Mouse (Mus musculus) intestine, embryonic 14.5 days (tissue): Measurements from ENCODE around the gene Jagn1. TPM values are rescaled to one million over a fixed set of nuclear protein-coding genes. Genes with fewer than 3 reads are reported as not detected.

Source experiments
- ATAC-seq: fragments of 200-750 bp; cut with Nextera tagmentation; replicated peaks from 2 replicates; pipeline ENCODE4 v1.8.0; 2017; ENCODE audit warnings: low read depth, moderate number of reproducible peaks, moderate TSS enrichment, moderate library complexity; ENCODE audit not compliant: low FRiP score, low TSS enrichment
- DNase-seq: peaks from one replicate; pipeline ENCODE4 v3.0.0-alpha.2; 2018; ENCODE audit warnings: low spot score
- H3K27ac ChIP-seq: fragments of 300-500 bp; sonication (generic); 2 replicates; pipeline ENCODE4 v1.5.1; 2014; ENCODE audit warnings: low read depth, mild to moderate bottlenecking, control low read depth
- H3K27me3 ChIP-seq: fragments of 300-500 bp; sonication (generic); replicated peaks from 2 replicates; pipeline ENCODE4 v1.6.1; 2014; ENCODE audit warnings: low read length, control low read depth; ENCODE audit not compliant: control insufficient read depth, insufficient read depth
- H3K36me3 ChIP-seq: fragments of 300-500 bp; sonication (generic); 2 replicates; pipeline ENCODE4 v1.6.1; 2014; ENCODE audit warnings: low read length, control low read depth; ENCODE audit not compliant: control insufficient read depth, insufficient read depth
- H3K4me1 ChIP-seq: fragments of 300-500 bp; sonication (generic); replicated peaks from 2 replicates; pipeline ENCODE4 v1.6.1; 2014; ENCODE audit warnings: low read length, control low read depth, mixed read lengths; ENCODE audit not compliant: control insufficient read depth, insufficient read depth
- H3K4me2 ChIP-seq: fragments of 300-500 bp; sonication (generic); 2 replicates; pipeline ENCODE4 v1.6.1; 2014; ENCODE audit warnings: low read length
- H3K4me3 ChIP-seq: fragments of 300-500 bp; sonication (generic); 2 replicates; pipeline ENCODE4 v1.5.1; 2014; ENCODE audit warnings: low read depth, low read length, control low read depth, mixed read lengths
- H3K9ac ChIP-seq: fragments of 300-500 bp; sonication (generic); 2 replicates; pipeline ENCODE4 v1.6.1; 2014; ENCODE audit warnings: mild to moderate bottlenecking, low read length
- H3K9me3 ChIP-seq: fragments of 300-500 bp; sonication (generic); 2 replicates; pipeline ENCODE4 v1.6.1; 2016; ENCODE audit warnings: low read length, control low read depth; ENCODE audit not compliant: control insufficient read depth
- WGBS: fragments of 180-500 bp; shearing (Covaris S2); extraction: QIAGEN DNeasy Blood & Tissue Kit; methylation state at CpG from one replicate; pipeline ENCODE4 v1.1.7; 2014; 5-methylcytosine and 5-hydroxymethylcytosine counted together
- polyA plus RNA-seq: library from polyadenylated mRNA; unstranded; fragments of >200 nt; fragmentation: Nextera tagmentation; extraction: Ambion mirVana; gene quantifications from 2 replicates; pipeline ENCODE4 v1.2.1, GENCODE M21; 2014

The Jagn1 gene
- polyA plus RNA-seq, 1 experiment from 2014 or later: 80.0 TPM

DNA sequence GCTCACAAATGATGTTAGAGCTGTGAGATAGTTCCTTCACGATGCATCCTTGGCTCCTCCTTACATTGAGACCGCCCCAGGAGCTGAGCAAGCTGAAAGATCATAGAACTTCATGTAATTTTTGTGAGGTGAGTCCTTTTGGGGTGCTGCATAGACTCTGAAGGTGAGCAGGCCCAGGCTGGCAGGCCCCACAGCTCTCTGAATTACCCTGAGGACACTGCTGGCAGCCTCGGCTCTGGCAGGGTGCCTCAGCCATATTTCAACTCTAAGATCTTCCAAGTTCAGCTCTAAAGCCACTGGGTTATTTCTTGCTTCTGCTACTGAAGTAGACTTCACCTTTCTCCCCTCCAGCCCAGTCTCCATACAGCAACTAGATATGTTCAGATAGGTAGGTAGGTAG is 1.7 kb upstream of the Jagn1 start:
- Histone ChIP-seq H3K4me1 (peaks cover 7% of the 10 kb centered on the region), H3K36me3 (no peaks in the 10 kb centered on the region), H3K9ac (no peak overlapping the region), H3K27me3 (no peaks in the 10 kb centered on the region), H3K27ac (no peak overlapping the region), H3K9me3 (no peaks in the 10 kb centered on the region), H3K4me3 (no peak overlapping the region), H3K4me2 (no peak overlapping the region)
- no peak for DNase-seq
- 81% methylated on average over 3 of the region's 3 CpGs for WGBS
- no peak for ATAC-seq

GRCm38 (mm10) chr6:113441147-113441680 is 1.2 kb upstream of the Jagn1 start:
- no peak for ATAC-seq
- 53% methylated on average over 7 of the region's 7 CpGs for WGBS

DNA sequence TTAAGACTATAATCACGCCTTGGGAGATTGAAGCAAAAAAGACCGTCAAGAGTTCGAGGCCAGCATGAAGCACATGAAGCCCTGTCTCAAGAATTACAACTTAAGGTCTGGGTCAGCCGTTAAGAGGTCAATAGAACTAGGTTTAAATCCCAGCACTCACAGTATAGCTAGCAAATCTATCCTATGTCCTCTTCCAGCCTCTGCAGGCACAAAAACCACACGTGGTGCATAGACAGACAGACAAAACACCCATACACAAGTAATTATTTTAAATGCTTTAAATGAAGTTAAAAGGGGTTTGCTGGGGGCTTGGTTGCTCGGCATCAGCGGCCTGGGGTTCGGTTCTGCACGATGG is 305 bp upstream of the Jagn1 start:
- peak overlapping the region; percentile 92 for H3K4me2 ChIP-seq
- peaks cover 5% of the 10 kb centered on the region for H3K36me3 ChIP-seq
- WGBS: 40% methylated on average over 9 of the region's 9 CpGs
- peaks cover 7% of the 10 kb centered on the region for H3K4me1 ChIP-seq
- H3K9ac ChIP-seq: peak overlapping the region; percentile 96
- 0 out of 2 replicates have a peak overlapping the region, but pooled peaks have one; percentile 59 for H3K27ac ChIP-seq
- peak overlapping the region; percentile 96 for H3K4me3 ChIP-seq
- H3K9me3 ChIP-seq: no peaks in the 10 kb centered on the region
- DNase-seq: no peak
- peak; percentile 10; the same call in 1 of the 2 replicates for ATAC-seq
- H3K27me3 ChIP-seq: no peaks in the 10 kb centered on the region

More at GRCm38 (mm10) chr6:113441147-113441680, 1.2 kb upstream of the Jagn1 start:
- Histone ChIP-seq H3K27me3 (no peaks in the 10 kb centered on the region), H3K9ac (no peak overlapping the region), H3K36me3 (no peaks in the 10 kb centered on the region), H3K4me2 (no peak overlapping the region), H3K4me1 (peaks cover 7% of the 10 kb centered on the region), H3K4me3 (no peak overlapping the region), H3K9me3 (no peaks in the 10 kb centered on the region), H3K27ac (no peak overlapping the region)
- peak; percentile 92 for DNase-seq

DNA sequence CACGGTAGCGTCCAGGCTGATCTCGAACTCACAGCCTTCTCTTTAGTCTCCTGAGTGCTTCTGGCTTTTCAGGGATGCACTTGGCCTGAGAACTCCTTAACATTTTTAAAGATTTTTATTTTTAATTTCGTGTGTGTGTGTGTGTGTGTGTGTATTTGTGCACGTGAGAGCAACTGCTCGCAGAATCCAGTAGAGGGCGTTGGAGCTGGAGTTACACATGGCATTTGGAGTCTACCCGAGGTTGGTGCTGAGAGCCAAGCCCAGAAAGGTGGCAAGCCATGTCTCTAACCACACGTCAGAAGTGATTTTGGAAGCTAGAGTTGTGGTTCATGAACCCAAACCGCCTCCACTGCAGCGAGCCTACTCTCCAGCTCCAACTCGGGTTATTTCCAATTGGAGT is 722 bp downstream of the Jagn1 start:
- Histone ChIP-seq H3K27ac (0 out of 2 replicates have a peak overlapping the region, but pooled peaks have one; percentile 59), H3K36me3 (peaks cover 15% of the 10 kb centered on the region), H3K27me3 (no peaks in the 10 kb centered on the region), H3K4me3 (peak overlapping the region; percentile 96), H3K4me1 (peaks cover 7% of the 10 kb centered on the region), H3K4me2 (peak overlapping the region; percentile 92), H3K9me3 (no peaks in the 10 kb centered on the region), H3K9ac (peak overlapping the region; percentile 96)
- ATAC-seq: no peak
- DNase-seq: no peak
- WGBS: 49% methylated on average over 12 of the region's 12 CpGs

DNA sequence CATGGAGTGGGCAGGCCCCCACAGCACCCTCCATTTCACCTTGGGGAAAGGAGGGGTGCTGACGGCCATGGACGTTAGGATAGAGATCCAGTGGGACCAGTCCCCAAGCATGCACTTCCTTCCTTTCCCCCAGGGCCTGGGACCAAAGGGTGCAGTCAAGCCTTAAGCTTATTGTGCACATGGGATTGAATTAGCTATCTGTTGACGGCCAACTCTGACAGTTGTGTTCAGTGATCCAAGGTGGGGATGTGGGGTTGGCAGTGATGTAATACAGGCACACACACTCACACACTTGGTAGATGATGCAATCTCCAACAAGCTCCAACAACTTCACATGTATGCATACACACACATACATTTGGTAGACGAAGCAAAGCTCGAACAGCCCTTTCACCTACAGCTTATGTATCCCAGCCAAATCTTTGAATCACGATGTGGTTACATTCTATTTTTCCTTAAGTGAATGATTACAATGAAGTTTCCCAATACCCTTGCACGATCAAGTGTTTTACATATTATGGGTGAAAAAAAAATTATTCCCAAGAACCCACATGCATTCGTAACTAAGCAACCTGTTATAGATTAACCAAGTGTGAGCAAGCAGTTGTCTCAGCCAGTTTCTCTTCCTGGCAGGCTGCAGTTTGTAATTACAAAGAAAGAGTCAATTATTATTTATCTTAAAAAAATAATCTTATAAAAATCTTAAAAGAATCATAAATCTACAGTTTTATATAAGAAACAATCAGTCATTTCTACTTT is 2.0 kb downstream of the Jagn1 start:
- Histone ChIP-seq H3K9ac (no peak overlapping the region), H3K9me3 (no peaks in the 10 kb centered on the region), H3K36me3 (peaks cover 25% of the 10 kb centered on the region), H3K4me3 (no peak overlapping the region), H3K4me1 (peaks cover 7% of the 10 kb centered on the region), H3K27me3 (no peaks in the 10 kb centered on the region), H3K27ac (no peak overlapping the region), H3K4me2 (no peak overlapping the region)
- ATAC-seq (no peak), DNase-seq (no peak)
- 79% methylated on average over 6 of the region's 8 CpGs for WGBS

GRCm38 (mm10) chr6:113447639-113448038 is 5.3 kb downstream of the Jagn1 start:
- no peak for DNase-seq
- H3K9me3 ChIP-seq: no peaks in the 10 kb centered on the region
- peaks cover 25% of the 10 kb centered on the region for H3K36me3 ChIP-seq
- peaks cover 7% of the 10 kb centered on the region for H3K4me1 ChIP-seq
- H3K4me2 ChIP-seq: no peak overlapping the region
- WGBS: 88% methylated on average over 4 of the region's 4 CpGs
- H3K9ac ChIP-seq: no peak overlapping the region
- H3K27me3 ChIP-seq: no peaks in the 10 kb centered on the region
- no peak overlapping the region for H3K4me3 ChIP-seq
- no peak overlapping the region for H3K27ac ChIP-seq
- no peak for ATAC-seq

DNA sequence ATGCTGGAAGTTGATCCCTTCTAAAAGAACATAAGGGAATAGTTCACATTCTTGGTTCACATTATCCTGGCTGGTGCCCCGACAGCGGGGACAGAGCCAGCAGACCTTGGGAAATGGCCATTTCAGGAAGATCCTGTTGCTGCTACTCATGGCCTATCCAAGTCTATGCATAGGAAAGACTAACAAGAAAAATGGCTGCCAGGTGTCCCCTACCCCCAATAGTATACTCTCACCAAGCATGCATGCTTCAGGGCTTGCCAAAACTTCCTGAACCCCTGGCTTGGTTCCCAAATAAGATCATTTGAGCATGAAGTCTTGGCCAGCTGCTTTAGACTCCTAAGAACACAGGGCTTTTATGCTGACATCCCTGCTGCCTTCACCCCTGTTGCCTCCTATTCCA is 9.5 kb downstream of the Jagn1 start:
- Histone ChIP-seq H3K9ac (no peak overlapping the region), H3K9me3 (no peaks in the 10 kb centered on the region), H3K36me3 (peaks cover 22% of the 10 kb centered on the region), H3K4me1 (no peaks in the 10 kb centered on the region), H3K4me2 (no peak overlapping the region), H3K27ac (no peak overlapping the region), H3K27me3 (no peaks in the 10 kb centered on the region), H3K4me3 (no peak overlapping the region)
- ATAC-seq (no peak), DNase-seq (no peak)
- 78% methylated on average over 2 of the region's 2 CpGs for WGBS

GRCm38 (mm10) chr6:113455007-113455406 is 12.6 kb downstream of the Jagn1 start:
- no peaks in the 10 kb centered on the region for H3K4me1 ChIP-seq
- H3K27me3 ChIP-seq: no peaks in the 10 kb centered on the region
- WGBS: 52% methylated on average over 5 of the region's 5 CpGs
- H3K36me3 ChIP-seq: no peaks in the 10 kb centered on the region
- H3K4me2 ChIP-seq: no peak overlapping the region
- H3K9me3 ChIP-seq: no peaks in the 10 kb centered on the region
- no peak overlapping the region for H3K4me3 ChIP-seq
- ATAC-seq: no peak
- H3K27ac ChIP-seq: no peak overlapping the region
- no peak overlapping the region for H3K9ac ChIP-seq
- no peak for DNase-seq
